Mouse (Mus musculus): Measurements from ENCODE around the gene Irs2. TPM values are rescaled to one million over a fixed set of nuclear protein-coding genes. Genes with fewer than 3 reads are reported as not detected.
A peak's percentile ranks its signal among the peaks of the same experiment; 100 is the strongest.

The Irs2 gene
- total and polyA plus RNA-seq, 2 experiments from 2014 or later: 7.6 to 37.3 TPM

- H3K36me3 ChIP-seq (ENCODE audit: insufficient read depth): no peaks in the 10 kb centered on the region; the same call in 1 of the 2 replicates
- no peak for TF ChIP-seq CTCF (IDR thresholded peaks at IDR 0.05; ENCODE audit: low read depth)
- H3K9me3 ChIP-seq (ENCODE audit: low read length): no peaks in the 10 kb centered on the region
- peak overlapping the region; percentile 45; the same call in 1 of the 2 replicates for H3K9ac ChIP-seq
- WGBS: 73% methylated on average over 22 of the region's 22 CpGs
- H3K4me3 ChIP-seq (ENCODE audit: low read depth, low read length): peak overlapping the region; percentile 40
- H3K4me2 ChIP-seq (ENCODE audit: low read depth): peak overlapping the region; percentile 86
- no peaks in the 10 kb centered on the region for H3K27me3 ChIP-seq (ENCODE audit: insufficient read depth, low read length)
- ATAC-seq: no peak
- DNase-seq: no peak
- no peak overlapping the region for H3K27ac ChIP-seq (ENCODE audit: low read depth, low read length)
- H3K4me1 ChIP-seq (ENCODE audit: insufficient read depth): peaks cover 57% of the 10 kb centered on the region
Observed at GRCm38 (mm10) chr8:11004781-11005459, 3.3 kb downstream of the Irs2 start.

- no peak for TF ChIP-seq CTCF (IDR thresholded peaks at IDR 0.05; ENCODE audit: low read depth)
- no peak overlapping the region for H3K27ac ChIP-seq (ENCODE audit: low read depth, low read length)
- peak overlapping the region; percentile 45 for H3K9ac ChIP-seq
- no peaks in the 10 kb centered on the region for H3K27me3 ChIP-seq (ENCODE audit: insufficient read depth, low read length)
- peaks cover 60% of the 10 kb centered on the region for H3K4me1 ChIP-seq (ENCODE audit: insufficient read depth)
- H3K4me3 ChIP-seq (ENCODE audit: low read depth, low read length): peak overlapping the region; percentile 40
- ATAC-seq: no peak
- peak; percentile 20 for DNase-seq
- no peaks in the 10 kb centered on the region for H3K9me3 ChIP-seq (ENCODE audit: low read length)
- H3K36me3 ChIP-seq (ENCODE audit: insufficient read depth): no peaks in the 10 kb centered on the region; the same call in 1 of the 2 replicates
- WGBS: 34% methylated on average over 7 of the region's 7 CpGs
- H3K4me2 ChIP-seq (ENCODE audit: low read depth): peak overlapping the region; percentile 86
Observed at GRCm38 (mm10) chr8:11003917-11004470, 4.3 kb downstream of the Irs2 start.

DNA sequence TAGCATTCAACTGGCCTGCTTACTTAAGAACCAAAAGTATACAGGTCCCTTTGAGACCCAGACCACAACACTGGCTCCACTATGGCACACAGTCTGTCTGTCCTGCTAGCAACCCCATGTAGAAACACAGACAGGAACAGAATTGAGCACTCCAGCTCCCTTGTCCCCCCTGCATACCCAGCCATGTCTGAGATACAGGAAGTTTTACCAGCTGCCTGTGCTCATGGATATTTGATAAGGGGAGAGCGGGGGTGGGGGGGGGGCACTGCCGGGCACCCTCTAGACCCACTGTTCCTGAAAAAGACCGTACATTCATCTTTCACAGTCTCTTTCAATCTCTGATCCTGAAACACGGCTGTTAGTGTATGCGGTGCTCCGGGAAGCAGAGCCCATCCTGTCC, 5.0 kb downstream of the Irs2 start:
- no peak overlapping the region for H3K27ac ChIP-seq (ENCODE audit: low read depth, low read length)
- H3K27me3 ChIP-seq (ENCODE audit: insufficient read depth, low read length): no peaks in the 10 kb centered on the region
- peak overlapping the region; percentile 86 for H3K4me2 ChIP-seq (ENCODE audit: low read depth)
- peaks cover 1% of the 10 kb centered on the region for H3K36me3 ChIP-seq (ENCODE audit: insufficient read depth)
- TF ChIP-seq CTCF (IDR thresholded peaks at IDR 0.05; ENCODE audit: low read depth): no peak
- WGBS: 15% methylated on average over 6 of the region's 6 CpGs
- DNase-seq (peak; percentile 15), ATAC-seq (no peak)
- peak overlapping the region; percentile 40 for H3K4me3 ChIP-seq (ENCODE audit: low read depth, low read length)
- H3K9ac ChIP-seq: peak overlapping the region; percentile 45
- H3K9me3 ChIP-seq (ENCODE audit: low read length): no peaks in the 10 kb centered on the region
- H3K4me1 ChIP-seq (ENCODE audit: insufficient read depth): peaks cover 62% of the 10 kb centered on the region

GRCm38 (mm10) chr8:11002816-11003215, 5.4 kb downstream of the Irs2 start:
- no peaks in the 10 kb centered on the region for H3K27me3 ChIP-seq (ENCODE audit: insufficient read depth, low read length)
- peak overlapping the region; percentile 40 for H3K4me3 ChIP-seq (ENCODE audit: low read depth, low read length)
- peaks cover 3% of the 10 kb centered on the region for H3K36me3 ChIP-seq (ENCODE audit: insufficient read depth)
- ATAC-seq: no peak
- peaks cover 64% of the 10 kb centered on the region for H3K4me1 ChIP-seq (ENCODE audit: insufficient read depth)
- TF ChIP-seq CTCF (IDR thresholded peaks at IDR 0.05; ENCODE audit: low read depth): no peak
- peak overlapping the region; percentile 40; the same call in 1 of the 2 replicates for H3K27ac ChIP-seq (ENCODE audit: low read depth, low read length)
- peak; percentile 19 for DNase-seq
- WGBS: 8% methylated on average over 6 of the region's 6 CpGs
- H3K4me2 ChIP-seq (ENCODE audit: low read depth): peak overlapping the region; percentile 86
- H3K9me3 ChIP-seq (ENCODE audit: low read length): no peaks in the 10 kb centered on the region
- H3K9ac ChIP-seq: peak overlapping the region; percentile 45

GRCm38 (mm10) chr8:11001062-11001549, 7.2 kb downstream of the Irs2 start:
- Histone ChIP-seq H3K4me3 (ENCODE audit: low read depth, low read length) (peak overlapping the region; percentile 40), H3K4me1 (ENCODE audit: insufficient read depth) (peaks cover 62% of the 10 kb centered on the region), H3K4me2 (ENCODE audit: low read depth) (peak overlapping the region; percentile 86), H3K27ac (ENCODE audit: low read depth, low read length) (0 out of 2 replicates have a peak overlapping the region, but pooled peaks have one; percentile 0), H3K27me3 (ENCODE audit: insufficient read depth, low read length) (no peaks in the 10 kb centered on the region), H3K9ac (peak overlapping the region; percentile 42; the same call in 1 of the 2 replicates), H3K9me3 (ENCODE audit: low read length) (no peaks in the 10 kb centered on the region), H3K36me3 (ENCODE audit: insufficient read depth) (peaks cover 3% of the 10 kb centered on the region)
- DNase-seq (peak; percentile 53), ATAC-seq (peak; percentile 48; the same call in 1 of the 2 replicates)
- WGBS: 2% methylated on average over 6 of the region's 6 CpGs
- TF ChIP-seq CTCF (IDR thresholded peaks at IDR 0.05; ENCODE audit: low read depth): no peak

- peak overlapping the region; percentile 40; the same call in 1 of the 2 replicates for H3K4me3 ChIP-seq (ENCODE audit: low read depth, low read length)
Observed at GRCm38 (mm10) chr8:10999538-10999937, 8.7 kb downstream of the Irs2 start.

DNA sequence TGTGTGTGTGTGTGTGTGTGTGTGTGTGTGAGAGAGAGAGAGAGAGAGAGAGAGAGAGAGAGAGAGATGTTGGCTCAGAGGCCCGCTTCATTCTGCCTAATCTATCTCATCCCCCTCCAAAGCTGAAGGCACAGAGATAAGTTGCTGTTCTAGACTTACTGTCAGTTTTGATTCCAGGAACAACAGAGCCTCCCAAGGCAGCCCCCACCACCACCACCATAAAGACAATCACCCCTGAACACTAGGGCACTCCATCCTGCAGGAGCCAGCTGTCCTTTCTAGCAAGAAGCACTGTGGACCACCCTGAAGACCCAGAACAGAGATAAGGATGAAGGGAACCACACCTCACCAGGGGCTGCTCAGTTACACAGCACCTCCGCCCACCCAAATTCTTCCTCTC, 12.0 kb downstream of the Irs2 start:
- peaks cover 32% of the 10 kb centered on the region for H3K4me1 ChIP-seq (ENCODE audit: insufficient read depth)
- no peak overlapping the region for H3K4me2 ChIP-seq (ENCODE audit: low read depth)
- H3K9ac ChIP-seq: no peak overlapping the region
- H3K27me3 ChIP-seq (ENCODE audit: insufficient read depth, low read length): no peaks in the 10 kb centered on the region
- ATAC-seq: no peak
- TF ChIP-seq CTCF (IDR thresholded peaks at IDR 0.05; ENCODE audit: low read depth): no peak
- 95% methylated on average over 2 of the region's 2 CpGs for whole genome bisulfite sequencing
- no peak overlapping the region for H3K27ac ChIP-seq (ENCODE audit: low read depth, low read length)
- peaks cover 3% of the 10 kb centered on the region; the same call in 1 of the 2 replicates for H3K36me3 ChIP-seq (ENCODE audit: insufficient read depth)
- H3K4me3 ChIP-seq (ENCODE audit: low read depth, low read length): no peak overlapping the region
- H3K9me3 ChIP-seq (ENCODE audit: low read length): no peaks in the 10 kb centered on the region
- no peak for DNase-seq

More at GRCm38 (mm10) chr8:10999538-10999937, 8.7 kb downstream of the Irs2 start:
- Histone ChIP-seq H3K4me2 (ENCODE audit: low read depth) (peak overlapping the region; percentile 86), H3K9me3 (ENCODE audit: low read length) (no peaks in the 10 kb centered on the region), H3K4me1 (ENCODE audit: insufficient read depth) (peaks cover 48% of the 10 kb centered on the region), H3K27ac (ENCODE audit: low read depth, low read length) (no peak overlapping the region; the same call in 1 of the 2 replicates), H3K36me3 (ENCODE audit: insufficient read depth) (peaks cover 3% of the 10 kb centered on the region; the same call in 1 of the 2 replicates), H3K27me3 (ENCODE audit: insufficient read depth, low read length) (no peaks in the 10 kb centered on the region), H3K9ac (peak overlapping the region; percentile 40)
- TF ChIP-seq CTCF (IDR thresholded peaks at IDR 0.05; ENCODE audit: low read depth): no peak
- ATAC-seq (no peak), DNase-seq (peak; percentile 55)
- 23% methylated on average over 4 of the region's 4 CpGs for WGBS
